Mouse (Mus musculus) neural tube, embryonic 15.5 days (tissue): Measurements from ENCODE around the gene Nell1. TPM values are rescaled to one million over a fixed set of nuclear protein-coding genes. Genes with fewer than 3 reads are reported as not detected.

Experiments used
- ATAC-seq: fragments of 200-750 bp; cut with Nextera tagmentation; 2 replicates; pipeline ENCODE4 v1.8.0; 2017; ENCODE audit warnings: mild to moderate bottlenecking, moderate TSS enrichment, moderate library complexity; ENCODE audit not compliant: low FRiP score
- H3K27ac ChIP-seq: fragments of 300-500 bp; sonication (generic); replicated peaks from 2 replicates; pipeline ENCODE4 v1.5.1; 2015; ENCODE audit warnings: mild to moderate bottlenecking, inconsistent platforms
- H3K27me3 ChIP-seq: fragments of 300-500 bp; sonication (generic); replicated peaks from 2 replicates; pipeline ENCODE4 v1.6.1; 2015; ENCODE audit warnings: inconsistent platforms
- H3K36me3 ChIP-seq: fragments of 300-500 bp; sonication (generic); 2 replicates; pipeline ENCODE4 v1.6.1; 2015; ENCODE audit warnings: inconsistent platforms
- H3K4me1 ChIP-seq: fragments of 300-500 bp; sonication (generic); 2 replicates; pipeline ENCODE4 v1.6.1; 2015; ENCODE audit warnings: inconsistent platforms
- H3K4me2 ChIP-seq: fragments of 300-500 bp; sonication (generic); 2 replicates; pipeline ENCODE4 v1.6.1; 2015; ENCODE audit warnings: inconsistent platforms, mild to moderate bottlenecking, moderate library complexity
- H3K4me3 ChIP-seq: fragments of 300-500 bp; sonication (generic); replicated peaks from 2 replicates; pipeline ENCODE4 v1.5.1; 2015; ENCODE audit warnings: mild to moderate bottlenecking, inconsistent platforms
- H3K9ac ChIP-seq: fragments of 300-500 bp; sonication (generic); replicated peaks from 2 replicates; pipeline ENCODE4 v1.6.1; 2015; ENCODE audit warnings: mild to moderate bottlenecking, inconsistent platforms
- H3K9me3 ChIP-seq: fragments of 300-500 bp; sonication (generic); replicated peaks from 2 replicates; pipeline ENCODE4 v1.6.1; 2016; ENCODE audit warnings: inconsistent platforms
- WGBS: fragments of 180-500 bp; shearing (Covaris S2); methylation state at CpG from one replicate; pipeline ENCODE4 v1.1.7; 2015; ENCODE audit warnings: mixed read lengths; 5-methylcytosine and 5-hydroxymethylcytosine counted together
- polyA plus RNA-seq: library from polyadenylated mRNA; unstranded; fragments of >200 nt; fragmentation: Nextera tagmentation; extraction: Ambion mirVana; gene quantifications from 2 replicates; pipeline ENCODE4 v1.2.1, GENCODE M21; 2015

Nell1 gene
- polyA plus RNA-seq, 1 experiment from 2014 or later = 46.0 TPM

- Histone ChIP-seq H3K4me2 (no peak overlapping the region), H3K4me3 (no peak overlapping the region), H3K9ac (no peak overlapping the region), H3K36me3 (no peaks in the 10 kb centered on the region), H3K9me3 (no peaks in the 10 kb centered on the region), H3K27me3 (no peaks in the 10 kb centered on the region), H3K27ac (no peak overlapping the region), H3K4me1 (no peaks in the 10 kb centered on the region)
- 88% methylated on average over 3 of the region's 3 CpGs for WGBS
- ATAC-seq = no peak
Measured at GRCm38 (mm10) chr7:50755516-50755915, 780.9 kb downstream of the Nell1 start.

GRCm38 (mm10) chr7:50756409-50756808 lies 781.7 kb downstream of the Nell1 start:
- Histone ChIP-seq H3K4me2 (no peak overlapping the region), H3K4me3 (no peak overlapping the region), H3K36me3 (no peaks in the 10 kb centered on the region), H3K9ac (no peak overlapping the region), H3K27ac (no peak overlapping the region), H3K27me3 (no peaks in the 10 kb centered on the region), H3K9me3 (no peaks in the 10 kb centered on the region), H3K4me1 (no peaks in the 10 kb centered on the region)
- no peak; the same call in 1 of the 2 replicates for ATAC-seq
- 53% methylated on average over 5 of the region's 5 CpGs for WGBS

DNA sequence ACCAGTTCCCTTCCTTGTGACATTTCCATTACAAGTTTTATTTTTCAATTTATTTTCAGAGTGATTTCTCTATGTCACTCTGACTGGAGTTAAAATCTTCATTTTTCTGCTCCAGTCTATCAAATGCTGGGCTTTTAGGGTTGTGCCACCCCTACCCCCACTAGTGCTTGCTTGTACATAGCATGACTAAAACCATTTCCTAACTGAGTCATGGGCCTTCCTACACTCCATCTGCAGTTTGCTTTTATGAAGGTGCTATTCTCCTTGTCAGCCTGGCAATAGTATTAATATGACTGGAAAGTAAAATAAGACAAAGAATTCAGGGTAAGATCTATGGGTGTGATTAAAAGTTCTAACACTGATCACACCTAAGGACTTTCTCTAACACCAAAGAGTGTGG lies 798.9 kb downstream of the Nell1 start:
- H3K9ac ChIP-seq = no peak overlapping the region
- H3K4me3 ChIP-seq = no peak overlapping the region
- no peaks in the 10 kb centered on the region for H3K4me1 ChIP-seq
- H3K9me3 ChIP-seq = no peaks in the 10 kb centered on the region
- no peak overlapping the region for H3K4me2 ChIP-seq
- H3K27ac ChIP-seq = no peak overlapping the region
- no peaks in the 10 kb centered on the region for H3K36me3 ChIP-seq
- H3K27me3 ChIP-seq = no peaks in the 10 kb centered on the region
- no peak for ATAC-seq

DNA sequence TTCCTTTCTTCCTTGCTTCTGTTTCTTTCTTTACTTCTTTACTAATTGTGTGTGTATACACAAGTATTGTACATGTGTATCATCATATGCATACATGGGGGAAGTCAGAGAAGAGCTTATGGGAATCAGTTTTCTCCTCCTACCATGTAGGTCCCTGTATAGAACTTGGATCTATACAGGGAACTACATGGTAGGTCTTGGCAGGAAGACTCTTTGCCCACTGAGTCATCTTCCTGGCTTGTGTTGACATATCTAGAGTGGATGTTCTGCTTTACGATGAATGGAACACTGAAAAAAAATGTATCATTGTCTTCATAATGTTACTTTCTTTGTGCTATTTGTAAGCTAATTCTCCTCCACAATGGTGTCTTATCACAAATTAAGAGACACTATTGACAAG lies 806.4 kb downstream of the Nell1 start:
- no peak for ATAC-seq
- Histone ChIP-seq H3K36me3 (no peaks in the 10 kb centered on the region), H3K4me3 (no peak overlapping the region), H3K27me3 (no peaks in the 10 kb centered on the region), H3K9ac (no peak overlapping the region), H3K4me2 (no peak overlapping the region), H3K9me3 (no peaks in the 10 kb centered on the region), H3K27ac (no peak overlapping the region), H3K4me1 (no peaks in the 10 kb centered on the region)
- WGBS = 95% methylated on average over 1 of the region's 1 CpGs

- WGBS = 58% methylated on average over 1 of the region's 1 CpGs
- ATAC-seq = no peak
- H3K4me3 ChIP-seq = no peak overlapping the region
- H3K27ac ChIP-seq = no peak overlapping the region
- no peak overlapping the region for H3K4me2 ChIP-seq
- no peaks in the 10 kb centered on the region for H3K4me1 ChIP-seq
- H3K27me3 ChIP-seq = no peaks in the 10 kb centered on the region
- H3K36me3 ChIP-seq = no peaks in the 10 kb centered on the region
- no peak overlapping the region for H3K9ac ChIP-seq
- no peaks in the 10 kb centered on the region for H3K9me3 ChIP-seq
Measured at GRCm38 (mm10) chr7:50783652-50784051, 809.0 kb downstream of the Nell1 start.

GRCm38 (mm10) chr7:50826180-50826579 lies 851.5 kb downstream of the Nell1 start:
- Histone ChIP-seq H3K9ac (no peak overlapping the region), H3K36me3 (no peaks in the 10 kb centered on the region), H3K9me3 (no peaks in the 10 kb centered on the region), H3K4me2 (no peak overlapping the region), H3K27ac (no peak overlapping the region), H3K4me3 (no peak overlapping the region), H3K4me1 (0 out of 2 replicates have a peak, but pooled peaks cover 3% of the 10 kb centered on the region), H3K27me3 (no peaks in the 10 kb centered on the region)
- no peak for ATAC-seq
- WGBS = 12% methylated on average over 7 of the region's 7 CpGs

- WGBS = 43% methylated on average over 3 of the region's 3 CpGs
- H3K9ac ChIP-seq = no peak overlapping the region
Measured at GRCm38 (mm10) chr7:50832799-50833198, 858.1 kb downstream of the Nell1 start.

GRCm38 (mm10) chr7:50842646-50843045 lies 868.0 kb downstream of the Nell1 start:
- no peak overlapping the region for H3K4me3 ChIP-seq
- no peaks in the 10 kb centered on the region for H3K9me3 ChIP-seq
- no peak for ATAC-seq
- H3K36me3 ChIP-seq = no peaks in the 10 kb centered on the region
- H3K27ac ChIP-seq = no peak overlapping the region
- no peak overlapping the region for H3K9ac ChIP-seq
- no peaks in the 10 kb centered on the region for H3K4me1 ChIP-seq
- no peak overlapping the region for H3K4me2 ChIP-seq
- no peaks in the 10 kb centered on the region for H3K27me3 ChIP-seq

More at GRCm38 (mm10) chr7:50832799-50833198, 858.1 kb downstream of the Nell1 start:
- Histone ChIP-seq H3K36me3 (no peaks in the 10 kb centered on the region), H3K4me1 (peaks cover 13% of the 10 kb centered on the region), H3K9me3 (no peaks in the 10 kb centered on the region), H3K27ac (no peak overlapping the region), H3K4me2 (peak overlapping the region; percentile 11; the same call in 1 of the 2 replicates), H3K4me3 (no peak overlapping the region), H3K27me3 (no peaks in the 10 kb centered on the region)
- ATAC-seq = no peak

DNA sequence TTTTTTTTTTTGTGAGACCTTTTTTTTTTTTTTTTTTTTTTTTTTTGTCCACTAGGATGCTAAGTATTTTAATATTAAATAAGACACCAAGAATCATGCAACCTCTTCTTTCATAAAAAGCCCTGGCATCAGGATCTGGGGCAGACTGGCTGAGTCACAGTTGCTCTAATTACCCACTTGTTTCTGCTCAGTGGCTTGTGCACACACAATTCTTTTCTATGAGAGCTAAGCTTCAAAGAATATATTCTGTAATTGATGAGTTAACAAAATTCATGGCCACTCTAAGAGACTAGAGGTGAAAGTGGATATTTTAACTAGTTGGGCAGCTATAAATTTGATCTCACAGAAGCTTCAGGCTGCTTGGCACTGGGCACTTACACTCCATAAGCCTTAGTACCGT lies 873.3 kb downstream of the Nell1 start:
- Histone ChIP-seq H3K27me3 (no peaks in the 10 kb centered on the region), H3K36me3 (no peaks in the 10 kb centered on the region), H3K4me2 (no peak overlapping the region), H3K27ac (no peak overlapping the region), H3K4me3 (no peak overlapping the region), H3K9me3 (no peaks in the 10 kb centered on the region), H3K9ac (no peak overlapping the region), H3K4me1 (no peaks in the 10 kb centered on the region)
- WGBS = 86% methylated on average over 1 of the region's 1 CpGs
- ATAC-seq = no peak

- Histone ChIP-seq H3K4me3 (no peak overlapping the region), H3K9ac (no peak overlapping the region), H3K36me3 (no peaks in the 10 kb centered on the region), H3K9me3 (no peaks in the 10 kb centered on the region), H3K27me3 (no peaks in the 10 kb centered on the region), H3K4me1 (no peaks in the 10 kb centered on the region), H3K4me2 (no peak overlapping the region), H3K27ac (no peak overlapping the region)
- ATAC-seq = no peak
- 33% methylated on average over 1 of the region's 1 CpGs for WGBS
Measured at GRCm38 (mm10) chr7:50850271-50850670, 875.6 kb downstream of the Nell1 start.

DNA sequence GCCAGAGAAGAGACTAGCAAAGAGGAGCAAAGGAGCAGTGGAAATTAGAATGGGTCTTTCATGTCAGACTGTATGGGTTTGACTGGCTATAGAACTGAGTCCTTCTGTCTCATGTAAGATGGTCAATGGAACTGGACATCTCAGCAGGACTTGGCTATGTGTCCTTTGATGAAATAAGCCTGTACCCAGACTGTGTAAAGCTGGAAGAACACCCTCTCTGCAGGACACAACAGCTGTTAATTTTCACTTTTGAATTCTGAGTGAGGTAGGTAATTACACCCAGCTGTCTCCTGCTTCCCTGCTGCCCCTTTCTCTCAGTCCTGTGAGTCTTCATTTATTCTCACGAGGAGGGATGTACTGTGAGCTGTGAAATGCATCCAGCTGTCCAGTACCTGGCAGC lies 895.5 kb downstream of the Nell1 start:
- no peak for ATAC-seq
- WGBS = 21% methylated on average over 1 of the region's 1 CpGs
- H3K9me3 ChIP-seq = no peaks in the 10 kb centered on the region

DNA sequence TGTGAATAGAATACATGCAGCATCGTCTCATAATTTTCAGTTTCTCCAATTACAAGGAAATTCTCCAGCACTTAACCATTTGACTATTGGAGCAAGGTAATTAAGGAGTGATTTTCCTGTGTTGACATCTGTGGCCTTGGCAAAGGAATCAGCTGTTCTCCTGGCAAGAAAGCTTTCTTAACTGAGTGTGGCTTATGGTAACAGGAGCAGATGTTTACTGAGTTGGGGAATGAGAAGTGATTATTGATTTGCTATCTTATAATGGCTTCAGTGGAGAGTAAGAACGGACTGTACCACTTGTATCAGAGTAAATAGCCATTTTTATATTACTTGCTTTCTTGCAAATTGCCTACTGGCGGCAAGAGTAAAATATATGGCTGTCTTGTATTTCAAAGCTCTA lies 913.0 kb downstream of the Nell1 start:
- H3K9me3 ChIP-seq = no peaks in the 10 kb centered on the region
- no peak; the same call in 1 of the 2 replicates for ATAC-seq
- H3K36me3 ChIP-seq = no peaks in the 10 kb centered on the region
- no peak overlapping the region for H3K4me2 ChIP-seq
- H3K4me1 ChIP-seq = no peaks in the 10 kb centered on the region; the same call in 1 of the 2 replicates
- H3K4me3 ChIP-seq = no peak overlapping the region
- WGBS = 40% methylated on average over 3 of the region's 3 CpGs
- no peak overlapping the region; the same call in 1 of the 2 replicates for H3K9ac ChIP-seq
- no peak overlapping the region for H3K27ac ChIP-seq
- no peaks in the 10 kb centered on the region for H3K27me3 ChIP-seq

More for the DNA sequence above, 895.5 kb downstream of the Nell1 start:
- H3K9ac ChIP-seq = no peak overlapping the region
- H3K27me3 ChIP-seq = no peaks in the 10 kb centered on the region
- no peak overlapping the region for H3K27ac ChIP-seq
- no peak overlapping the region for H3K4me2 ChIP-seq
- H3K4me3 ChIP-seq = no peak overlapping the region
- H3K4me1 ChIP-seq = 0 out of 2 replicates have a peak, but pooled peaks cover 3% of the 10 kb centered on the region
- H3K36me3 ChIP-seq = no peaks in the 10 kb centered on the region
